Mouse (Mus musculus): ENCODE measurements around the gene Prex1. TPM values are rescaled to one million over a fixed set of nuclear protein-coding genes. Genes with fewer than 3 reads are reported as not detected.
A peak's percentile ranks its signal among the peaks of the same experiment; 100 is the strongest.

Prex1 gene
- total RNA-seq, 2 experiments from 2014 or later = 13.4 to 29.4 TPM

DNA sequence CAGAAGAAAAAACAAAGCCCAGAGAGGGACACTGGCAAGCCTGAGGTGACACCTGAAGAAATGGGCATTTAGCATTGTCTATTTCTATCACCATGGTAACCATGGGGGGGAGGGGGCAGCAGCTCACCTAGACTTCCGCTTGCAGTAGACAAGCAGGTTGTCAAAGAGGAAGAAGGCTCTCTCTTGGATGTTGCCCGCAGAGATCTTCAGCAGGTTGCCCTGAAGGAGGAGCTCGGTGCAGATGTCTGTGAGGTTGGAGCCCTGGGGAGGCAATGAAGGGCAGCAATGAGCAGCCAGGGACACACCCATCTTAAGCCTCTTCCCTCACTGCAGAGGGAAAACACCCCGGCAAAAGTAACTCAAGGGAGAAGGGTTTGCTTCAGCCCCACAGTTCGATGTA, 95.9 kb downstream of the Prex1 start:
- ATAC-seq (replicated peaks; ENCODE audit: poor library complexity, severe bottlenecking) = no peak

DNA sequence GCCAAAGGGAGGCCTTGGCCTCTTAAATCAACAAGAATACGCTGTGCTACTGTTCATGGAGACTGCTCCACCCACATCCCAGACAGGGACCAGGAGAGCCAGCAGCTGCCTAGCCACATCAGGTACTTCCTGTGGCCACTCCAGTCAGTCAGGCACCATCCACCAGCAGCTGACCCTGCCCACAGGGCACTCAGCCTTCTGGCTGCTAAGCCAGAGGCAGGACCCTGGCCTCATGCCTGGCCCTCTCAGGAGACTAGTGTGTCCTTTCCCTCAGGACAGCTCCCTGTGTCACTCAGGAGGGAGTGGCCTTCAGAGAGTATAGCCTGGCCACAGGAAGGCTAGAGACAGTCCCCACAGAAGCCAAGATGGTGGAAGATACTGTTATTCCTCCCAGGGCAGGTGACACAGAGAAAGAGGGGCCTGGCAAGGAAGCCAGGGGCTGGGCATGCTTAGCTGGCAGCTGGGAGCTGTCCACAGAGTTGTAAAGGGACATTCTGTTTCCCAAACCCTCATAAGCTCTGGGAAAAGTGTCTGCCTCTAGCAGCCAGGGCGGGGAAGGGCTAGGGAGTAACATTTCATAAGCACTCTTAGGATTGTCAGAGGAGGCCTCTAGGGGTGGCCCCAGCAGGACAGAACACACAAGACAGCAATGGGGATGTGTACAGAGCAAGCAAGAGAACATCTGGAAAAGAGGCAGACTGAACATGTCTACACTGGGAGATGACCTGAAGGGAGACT, 98.1 kb downstream of the Prex1 start:
- no peak for ATAC-seq (replicated peaks; ENCODE audit: poor library complexity, severe bottlenecking)

DNA sequence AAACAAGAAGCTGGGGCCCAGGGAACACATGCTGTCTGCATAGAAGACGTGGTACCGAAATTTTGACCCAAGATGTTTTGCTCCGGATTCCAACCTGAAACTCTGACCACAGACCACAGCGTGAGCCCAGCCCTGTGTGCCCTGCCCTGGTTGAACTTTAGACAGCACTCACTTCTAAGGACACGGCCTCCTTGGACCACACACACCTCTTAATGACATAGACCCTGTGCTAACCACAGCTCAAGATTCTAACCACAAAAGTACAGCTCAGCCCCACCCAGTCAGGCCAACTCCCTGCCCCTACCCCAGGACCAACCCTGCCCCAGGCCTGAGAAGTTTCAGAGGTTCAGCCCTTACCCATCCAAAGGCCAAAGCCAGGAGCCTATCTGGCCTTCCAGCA, 103.4 kb downstream of the Prex1 start:
- ATAC-seq (replicated peaks; ENCODE audit: poor library complexity, severe bottlenecking) = no peak

DNA sequence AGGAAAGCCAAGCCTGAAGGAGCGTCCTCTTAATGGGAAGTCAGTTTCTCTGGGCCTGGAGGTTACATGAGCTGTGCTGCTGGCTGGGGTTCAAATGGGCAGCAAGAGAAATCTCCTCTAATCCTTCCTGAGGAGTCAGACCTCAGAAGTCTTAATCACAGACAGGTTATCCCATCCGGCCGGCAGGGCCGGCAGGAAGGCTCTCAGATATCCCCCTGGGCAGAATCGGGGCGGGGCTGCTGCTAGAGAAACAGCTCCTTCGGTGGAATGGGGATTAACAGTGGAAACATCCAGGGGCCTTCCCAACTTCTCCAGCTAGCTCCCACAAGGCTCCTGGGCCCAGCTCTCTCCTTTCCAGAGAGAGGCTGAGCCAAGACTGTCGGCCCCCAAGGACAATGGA, 105.1 kb downstream of the Prex1 start:
- no peak for ATAC-seq (replicated peaks; ENCODE audit: poor library complexity, severe bottlenecking)

DNA sequence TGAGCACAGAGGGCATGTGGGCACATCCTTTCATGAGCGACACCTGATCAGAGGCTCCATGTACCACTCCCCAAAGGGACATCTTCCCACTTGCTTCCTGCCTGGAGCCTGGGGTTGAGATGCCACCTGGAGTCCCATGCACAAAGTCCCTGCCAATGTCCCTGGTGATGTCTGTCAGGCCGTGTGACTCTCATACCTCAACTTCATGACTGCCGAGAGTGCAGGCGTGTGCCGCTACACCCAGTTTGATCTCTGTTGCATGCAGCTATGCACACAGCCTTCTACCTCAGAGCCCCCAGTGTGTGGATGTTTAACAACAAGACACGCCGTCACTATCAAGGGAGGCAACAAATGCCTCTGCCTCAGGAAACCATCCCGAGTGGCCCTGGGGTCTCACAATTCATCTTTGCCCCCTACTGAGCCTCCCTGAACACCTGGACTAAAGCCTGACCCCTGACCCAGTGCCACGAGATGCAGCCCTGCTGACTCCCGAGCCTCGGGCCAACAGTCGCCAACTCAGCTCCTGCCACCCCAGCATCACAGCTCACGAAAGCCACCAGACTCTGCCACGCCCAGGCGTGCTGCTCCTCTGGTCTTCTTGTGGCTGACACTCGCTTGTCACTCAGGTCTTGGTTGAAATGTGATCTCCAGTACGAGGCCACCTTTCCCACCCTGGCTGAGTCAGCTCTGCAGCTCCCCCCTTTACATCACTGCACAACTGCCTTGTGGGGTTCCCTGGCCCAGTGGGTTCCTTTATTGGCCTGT, 107.0 kb downstream of the Prex1 start:
- no peak for ATAC-seq (replicated peaks; ENCODE audit: poor library complexity, severe bottlenecking)

DNA sequence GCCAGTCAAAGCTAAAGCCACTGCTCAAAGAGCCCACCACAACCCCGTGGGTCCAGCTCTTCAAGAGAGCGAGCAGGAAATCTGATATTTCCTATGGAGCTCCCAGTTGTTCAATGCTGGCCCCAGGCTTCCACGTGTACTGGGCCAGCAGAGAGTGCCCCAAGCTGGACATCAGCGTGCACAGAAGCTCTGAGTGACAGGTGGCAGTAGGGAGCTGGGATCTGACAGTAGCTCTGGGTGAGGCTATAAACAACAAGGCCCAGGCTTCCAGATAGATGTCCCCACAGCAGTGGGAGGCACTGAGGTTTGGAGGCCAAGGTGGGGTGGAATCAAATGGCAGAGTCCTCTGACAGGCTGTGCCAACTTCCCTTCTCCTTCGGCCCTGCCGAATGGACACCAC, 107.6 kb downstream of the Prex1 start:
- no peak for ATAC-seq (replicated peaks; ENCODE audit: poor library complexity, severe bottlenecking)

DNA sequence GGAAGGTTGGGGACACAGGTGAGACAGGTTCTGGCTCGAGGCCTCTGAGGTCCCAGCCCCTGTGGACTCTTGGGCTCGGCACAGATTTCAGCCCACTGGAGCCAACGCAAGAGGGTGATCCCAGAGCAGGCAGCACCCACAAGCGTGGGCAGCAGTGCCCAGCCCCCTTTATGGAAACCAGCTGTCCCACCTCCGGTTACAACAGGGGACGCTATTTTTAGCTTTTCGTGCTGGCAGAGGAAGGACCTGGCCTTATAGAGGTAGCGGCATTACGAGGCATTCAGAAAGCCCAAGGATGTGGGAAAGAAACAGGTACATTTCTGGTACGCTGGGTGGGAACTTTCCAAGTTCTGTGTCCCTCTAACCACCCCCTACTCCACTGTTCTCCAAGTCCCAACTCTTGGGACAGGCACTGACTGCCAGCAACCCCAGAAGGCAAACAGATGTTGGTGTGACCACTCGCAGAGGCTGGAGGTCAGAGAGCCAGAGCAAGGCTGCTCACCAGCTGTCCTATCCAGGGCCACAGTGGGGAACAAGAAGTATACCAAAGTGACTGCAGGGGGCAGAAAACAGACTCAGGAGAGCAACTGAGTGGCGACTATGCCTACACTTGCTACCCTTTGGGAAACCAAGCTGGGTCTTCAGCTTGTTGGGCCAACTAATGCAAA, 108.3 kb downstream of the Prex1 start:
- ATAC-seq (replicated peaks; ENCODE audit: poor library complexity, severe bottlenecking) = no peak

DNA sequence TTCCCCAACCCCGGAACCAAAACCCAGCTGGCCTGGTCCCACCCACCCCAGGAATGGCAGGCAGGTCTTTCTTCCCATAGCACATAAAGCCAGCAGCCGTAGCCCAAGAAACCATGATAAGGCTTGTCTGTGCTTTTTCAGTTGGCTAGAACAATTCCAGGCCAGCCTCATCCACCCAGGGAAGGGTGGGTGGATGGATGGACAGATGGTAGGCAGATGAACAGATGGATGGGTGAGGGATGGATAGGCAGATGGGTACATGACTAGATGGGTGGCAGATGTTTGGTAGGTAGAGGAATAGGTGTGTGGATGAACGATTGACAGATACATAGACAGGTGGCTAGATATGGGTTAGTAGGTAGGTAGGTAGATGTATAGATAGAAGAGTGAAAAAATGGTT, 110.7 kb downstream of the Prex1 start:
- ATAC-seq (replicated peaks; ENCODE audit: poor library complexity, severe bottlenecking) = no peak

DNA sequence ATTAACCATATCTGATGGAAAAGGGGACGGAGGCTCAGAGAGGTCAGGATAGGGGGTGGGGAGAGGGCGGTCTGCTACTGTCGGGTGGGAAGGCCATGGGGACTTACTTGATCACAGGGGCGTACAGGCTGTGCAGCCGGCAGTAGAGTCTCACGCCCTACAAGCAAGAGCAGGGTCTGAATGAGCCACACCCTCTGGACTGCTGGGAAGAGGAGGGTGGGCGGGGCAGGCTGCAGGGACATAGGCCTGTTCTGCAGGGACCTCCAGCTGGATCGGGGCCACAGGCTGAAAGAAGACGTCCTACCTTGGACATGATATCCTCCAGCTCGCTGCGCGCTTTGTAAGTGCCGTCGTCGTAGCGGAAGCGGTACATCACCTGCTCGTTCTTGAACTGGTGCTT, 112.2 kb downstream of the Prex1 start:
- ATAC-seq (replicated peaks; ENCODE audit: poor library complexity, severe bottlenecking) = no peak

DNA sequence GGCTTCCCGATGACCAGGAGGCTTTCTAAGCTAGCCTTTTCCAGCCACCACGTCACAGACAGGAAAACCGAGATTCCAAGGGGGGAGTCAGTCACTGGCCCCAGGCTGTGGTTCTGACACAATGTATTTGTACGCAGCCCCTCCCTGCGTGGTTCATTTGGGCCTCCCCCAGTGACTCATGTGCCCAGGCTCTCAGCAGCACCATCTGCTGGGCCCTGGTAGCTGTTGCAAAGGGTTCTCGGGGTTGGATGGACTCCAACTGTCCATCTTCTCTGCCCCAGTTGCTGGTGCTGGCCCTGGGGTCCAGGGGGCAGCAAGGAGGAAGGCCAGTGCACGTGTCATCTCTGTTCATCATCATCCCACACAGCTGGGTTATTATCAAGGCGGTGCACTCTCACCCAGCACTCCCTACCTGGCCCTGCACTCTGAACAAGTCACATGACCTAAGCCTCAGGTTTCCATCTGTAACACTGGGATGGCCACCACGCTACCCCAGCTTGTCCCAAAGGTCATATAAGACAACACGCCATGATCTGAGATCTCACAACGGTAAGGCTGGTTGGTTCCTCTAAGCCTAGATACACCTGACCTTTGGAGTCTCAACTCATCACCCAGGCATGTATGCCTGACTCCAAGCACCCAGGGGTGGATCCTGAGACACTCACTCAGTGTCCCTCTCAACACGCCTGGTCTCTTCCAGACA, 115.0 kb downstream of the Prex1 start:
- peak; percentile 45 for ATAC-seq (replicated peaks; ENCODE audit: poor library complexity, severe bottlenecking)

DNA sequence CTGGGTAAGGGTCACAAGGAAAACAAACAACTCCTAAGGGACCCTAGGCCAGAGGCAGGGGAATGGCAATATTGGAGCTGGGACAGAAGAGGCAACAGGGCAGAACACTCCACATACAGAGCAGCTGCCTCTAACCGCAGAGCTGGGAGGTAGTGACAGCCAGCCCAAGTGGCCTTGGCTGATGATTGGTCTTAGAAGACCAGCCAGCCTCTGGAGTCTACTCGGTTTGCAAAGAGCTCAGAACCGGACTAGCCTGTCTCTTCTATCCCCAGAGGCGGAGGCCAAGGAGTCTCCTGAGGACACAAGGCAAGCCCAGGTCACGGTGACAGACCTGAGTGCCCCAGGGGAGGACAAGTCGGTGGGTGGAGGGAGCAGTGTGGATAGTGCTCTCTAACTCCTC, 115.9 kb downstream of the Prex1 start:
- ATAC-seq (replicated peaks; ENCODE audit: poor library complexity, severe bottlenecking) = no peak

DNA sequence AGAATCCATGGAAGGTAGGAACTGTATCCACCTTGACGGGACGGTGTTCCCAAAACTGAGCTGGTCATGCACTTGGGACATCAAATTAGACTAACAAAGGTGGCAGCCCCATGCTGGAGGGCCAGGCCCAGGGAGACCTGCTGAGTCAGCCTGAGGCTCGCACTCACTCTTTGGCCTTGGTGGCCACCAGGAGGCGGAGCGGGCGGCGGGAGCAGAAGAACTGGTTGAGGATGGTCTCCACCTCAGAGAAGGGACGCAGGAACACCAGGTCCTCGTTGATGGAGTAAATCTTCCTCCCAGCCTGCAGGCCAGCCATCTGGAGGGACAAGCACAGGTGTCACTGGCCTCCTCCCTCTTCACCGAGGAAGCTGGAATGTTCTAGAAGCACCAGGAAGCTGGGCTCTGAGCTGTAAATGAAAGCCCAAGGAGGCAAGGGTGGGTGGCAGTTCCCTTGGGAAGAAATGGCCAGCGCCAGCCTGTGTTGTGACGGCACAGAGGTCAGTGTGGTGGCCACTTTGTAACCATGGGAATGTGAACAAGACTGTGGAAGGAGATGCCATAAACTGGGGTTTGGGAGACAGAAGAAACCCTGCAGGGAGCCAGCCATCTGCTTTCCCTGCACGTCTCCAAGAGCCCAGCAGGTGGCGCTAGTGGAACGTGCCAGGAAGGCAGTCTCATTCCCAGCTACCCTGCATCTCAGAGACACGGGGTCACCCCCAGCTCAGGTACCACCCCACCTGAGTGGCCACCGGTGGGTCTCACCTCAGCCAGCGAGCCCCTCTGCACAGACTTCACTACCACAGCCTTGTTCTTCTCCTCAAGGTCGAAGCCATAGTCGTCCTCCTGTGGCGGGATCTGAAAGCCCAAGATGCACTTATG, 121.4 kb downstream of the Prex1 start:
- ATAC-seq (replicated peaks; ENCODE audit: poor library complexity, severe bottlenecking) = peak; percentile 60

DNA sequence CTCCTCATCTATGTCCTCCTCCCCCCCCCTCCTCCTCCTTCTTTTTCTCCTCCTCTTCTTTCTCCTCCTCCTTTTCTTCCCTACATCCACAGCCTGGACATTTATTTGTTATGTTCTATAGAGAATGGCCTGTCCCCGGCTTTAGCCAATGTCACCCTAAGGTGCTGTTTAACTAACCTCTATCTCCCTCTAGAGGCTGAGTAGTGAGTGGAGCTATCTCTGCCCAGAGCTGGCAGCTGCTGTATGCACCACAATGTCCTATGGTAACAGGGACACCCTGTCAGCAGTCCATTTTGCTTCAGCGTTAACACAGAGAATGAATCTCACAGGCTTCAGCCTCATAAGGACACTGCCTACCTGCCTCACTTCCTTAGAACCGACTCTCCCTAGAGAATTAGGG, 129.1 kb downstream of the Prex1 start:
- no peak for ATAC-seq (replicated peaks; ENCODE audit: poor library complexity, severe bottlenecking)

DNA sequence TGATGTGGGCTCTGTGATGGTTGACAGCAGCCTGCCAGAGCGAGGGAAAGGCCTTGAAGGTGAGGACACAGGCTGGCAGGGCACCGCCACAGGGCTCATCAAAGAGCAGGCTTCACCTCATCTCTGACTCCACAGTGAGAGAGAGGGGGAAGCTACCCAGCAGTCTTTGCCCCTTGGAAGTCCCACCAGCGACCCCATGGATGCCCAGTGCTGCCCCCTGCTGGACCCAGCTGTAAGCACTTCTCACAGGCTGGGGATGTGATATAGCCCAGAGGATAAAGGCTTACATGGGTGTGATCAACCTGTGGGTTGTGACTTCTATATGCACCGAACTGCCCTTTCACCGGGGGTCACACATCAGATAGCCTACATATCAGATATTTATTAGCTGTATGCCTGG, 130.3 kb downstream of the Prex1 start:
- ATAC-seq (replicated peaks; ENCODE audit: poor library complexity, severe bottlenecking) = no peak

DNA sequence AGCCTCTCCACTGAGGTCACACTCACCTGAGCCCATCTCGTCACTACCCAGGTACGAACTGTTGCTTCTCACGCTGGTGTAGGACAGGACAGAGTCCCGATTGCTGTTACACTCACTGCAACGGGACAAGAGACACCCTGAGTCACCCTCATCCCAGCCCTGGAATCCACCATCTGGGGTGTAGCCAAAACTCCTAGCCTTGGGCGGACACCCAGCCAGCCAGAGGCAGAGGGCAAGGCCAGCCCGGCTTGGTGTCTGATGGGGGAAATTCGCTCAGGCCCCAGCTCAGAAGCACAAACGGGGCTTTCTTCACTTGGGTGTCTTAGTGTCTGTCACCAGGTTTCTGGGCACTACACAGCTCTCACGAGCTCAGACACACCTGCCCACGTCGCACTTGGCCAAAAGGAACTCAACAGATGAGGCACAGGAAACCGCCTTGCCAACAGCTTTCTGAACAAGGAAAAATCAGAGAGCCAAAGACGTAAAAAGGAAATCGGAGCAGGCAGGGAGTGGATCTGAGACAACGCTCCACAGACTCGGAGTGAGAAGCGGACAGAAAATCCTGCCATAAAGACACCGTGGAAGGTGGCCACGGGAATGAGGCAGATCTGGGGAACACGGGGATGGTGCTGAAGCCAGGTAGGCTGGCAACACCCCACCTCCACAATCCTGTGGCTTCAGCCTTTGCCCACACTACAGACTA, 131.6 kb downstream of the Prex1 start:
- no peak for ATAC-seq (replicated peaks; ENCODE audit: poor library complexity, severe bottlenecking)

DNA sequence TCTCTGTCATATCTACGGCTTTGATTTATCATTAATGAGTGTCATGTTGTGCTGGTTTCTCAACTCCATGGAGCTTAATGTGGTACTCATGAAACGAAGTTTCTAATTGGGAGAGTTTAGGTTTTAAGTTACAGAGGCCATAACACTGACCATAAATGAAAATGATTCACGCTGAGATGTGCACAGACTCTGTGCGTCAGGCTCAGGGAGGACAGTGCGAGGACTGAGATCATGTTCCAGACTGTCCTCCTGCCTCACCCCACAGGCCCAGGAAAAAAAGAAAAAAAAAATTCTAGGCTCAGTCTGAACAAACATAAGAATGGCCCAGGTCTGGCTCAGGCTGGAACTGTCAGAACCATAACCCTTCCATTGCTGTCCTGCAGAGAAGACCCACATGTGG, 133.8 kb downstream of the Prex1 start:
- ATAC-seq (replicated peaks; ENCODE audit: poor library complexity, severe bottlenecking) = no peak

DNA sequence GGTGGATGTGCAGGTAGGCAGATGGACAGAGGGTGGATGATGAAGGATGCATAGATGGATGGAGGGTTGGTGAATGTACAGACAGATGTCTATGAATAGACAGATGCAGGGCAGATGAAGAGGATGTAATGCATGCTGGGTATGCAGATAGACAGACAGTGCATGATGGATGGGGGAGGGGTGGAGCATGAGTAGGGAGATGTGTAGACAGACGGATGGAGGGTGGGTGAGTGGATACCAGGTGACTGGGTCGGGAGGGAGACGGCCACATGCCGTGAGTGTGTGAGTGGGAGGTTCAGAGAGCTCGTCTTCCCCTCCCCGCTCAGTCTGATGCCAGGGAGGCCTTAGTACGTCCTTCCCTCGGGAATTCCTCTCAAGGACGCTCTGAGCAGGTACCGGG, 134.3 kb downstream of the Prex1 start:
- no peak for ATAC-seq (replicated peaks; ENCODE audit: poor library complexity, severe bottlenecking)

DNA sequence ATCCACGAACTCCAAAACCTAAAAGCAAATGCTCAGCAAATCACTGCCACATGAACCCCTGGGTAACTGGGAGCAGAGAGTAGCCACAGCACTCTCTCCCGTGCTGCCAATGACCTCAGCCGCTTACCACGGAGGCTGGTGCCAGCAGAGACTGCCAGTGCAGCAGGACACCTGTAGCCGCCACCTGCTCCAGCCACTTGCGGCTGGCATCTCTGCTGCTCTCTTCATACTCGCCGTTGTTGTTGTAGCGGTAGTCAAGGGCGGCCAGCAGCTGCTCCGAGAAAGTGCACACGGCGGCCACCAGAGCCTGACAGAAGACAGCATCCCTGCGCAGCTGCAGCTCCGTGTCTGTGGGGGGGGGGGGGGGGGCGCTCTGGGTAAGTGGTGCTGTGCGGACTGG, 138.2 kb downstream of the Prex1 start:
- ATAC-seq (replicated peaks; ENCODE audit: poor library complexity, severe bottlenecking) = no peak

DNA sequence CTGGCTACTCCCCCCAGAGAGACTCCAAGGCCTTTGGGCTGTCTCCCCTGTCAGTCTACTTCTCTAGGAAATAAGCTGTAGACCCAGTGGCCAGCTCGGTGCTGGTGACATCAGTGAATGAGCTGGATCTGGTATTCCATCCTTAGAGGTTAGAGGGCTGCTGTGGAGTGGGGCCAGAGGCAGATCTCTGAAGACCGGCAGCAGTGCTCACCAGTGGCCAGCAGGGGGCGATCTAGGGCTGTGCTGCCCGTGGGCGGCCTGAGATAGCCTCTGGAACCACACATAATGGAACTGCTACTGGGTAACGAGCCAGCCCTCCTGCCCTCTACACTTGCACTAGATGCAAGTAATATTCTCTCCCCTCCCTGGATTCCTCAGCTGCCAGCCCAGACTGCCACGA, 138.7 kb downstream of the Prex1 start:
- peak; percentile 69 for ATAC-seq (replicated peaks; ENCODE audit: poor library complexity, severe bottlenecking)

Measured in granulocyte monocyte progenitor cell, adult 5-6 weeks (primary cell).